Mouse (Mus musculus) CH12.LX (cell line): Measurements from ENCODE around the gene Kdm4b.

ENCODE experiments used
- CHD2 ChIP-seq: IDR thresholded peaks from 2 replicates; pipeline ENCODE4 v1.6.1; 2011; ENCODE audit warnings: low read length, improper control_type of control experiment
- CTCF ChIP-seq, 2 experiments: IDR thresholded peaks in 1 of 2; conservative IDR thresholded peaks in 1 of 2; 2 replicates each; pipeline ENCODE4 v1.5.1; 2011 to 2012; ENCODE audit warnings: low read depth in 2 of 2, low read length in 2 of 2, improper control_type of control experiment in 1 of 2, inconsistent platforms in 1 of 2, mild to moderate bottlenecking in 1 of 2, moderate library complexity in 1 of 2
- EP300 ChIP-seq: IDR thresholded peaks from 2 replicates; pipeline ENCODE4 v1.6.1; 2011; ENCODE audit warnings: low read length, improper control_type of control experiment
- ETS1 ChIP-seq: conservative IDR thresholded peaks from 2 replicates; pipeline ENCODE4 v1.6.1; 2012; ENCODE audit warnings: low read depth, mild to moderate bottlenecking, inconsistent platforms, low read length, improper control_type of control experiment, moderate library complexity
- MAX ChIP-seq: IDR thresholded peaks from 2 replicates; pipeline ENCODE4 v1.6.1; 2011; ENCODE audit warnings: low read length, improper control_type of control experiment
- MXI1 ChIP-seq: IDR thresholded peaks from 2 replicates; pipeline ENCODE4 v1.6.1; 2011; ENCODE audit warnings: mild to moderate bottlenecking, low read depth, low read length, improper control_type of control experiment
- NELFE ChIP-seq: IDR thresholded peaks from 2 replicates; pipeline ENCODE4 v1.6.1; 2011; ENCODE audit warnings: low read depth, low read length, improper control_type of control experiment
- POLR2A ChIP-seq: IDR thresholded peaks from 2 replicates; pipeline ENCODE4 v1.6.1; 2011; ENCODE audit warnings: low read depth, mild to moderate bottlenecking, improper control_type of control experiment, low read length
- RAD21 ChIP-seq: IDR thresholded peaks from 2 replicates; pipeline ENCODE4 v1.6.1; 2011; ENCODE audit warnings: low read depth, mild to moderate bottlenecking, low read length, improper control_type of control experiment, moderate library complexity
- TCF12 ChIP-seq: IDR thresholded peaks from 2 replicates; pipeline ENCODE4 v1.6.1; 2014; ENCODE audit warnings: low read depth, mild to moderate bottlenecking, inconsistent platforms, low read length, improper control_type of control experiment
- ZC3H11A ChIP-seq: IDR thresholded peaks from 2 replicates; pipeline ENCODE4 v1.6.1; 2012; ENCODE audit warnings: low read depth, mild to moderate bottlenecking, inconsistent platforms, low read length, improper control_type of control experiment

- TF ChIP-seq MXI1 = no peak
- TF ChIP-seq CTCF (conservative IDR thresholded peaks at IDR 0.05 in 1 of 2, IDR thresholded peaks at IDR 0.05 in 1 of 2; ENCODE audit: low read depth in 2 of 2, low read length in 2 of 2) = no peak
- no peak for TF ChIP-seq EP300
- TF ChIP-seq POLR2A = no peak
- no peak for TF ChIP-seq ZC3H11A
- TF ChIP-seq MAX = no peak
- TF ChIP-seq TCF12 = no peak
- TF ChIP-seq CHD2 = no peak
- no peak for TF ChIP-seq RAD21
- no peak for TF ChIP-seq ETS1
- TF ChIP-seq NELFE = no peak
These were observed 19.5 kb downstream of the Kdm4b start for GRCm38 (mm10) chr17:56345364-56345763.
